19 mouse cellular contexts compared by ENCODE assay signal in genomic region chr15:98884106-98884505, GRCm38 (mm10). TPM values are rescaled to one million over a fixed set of nuclear protein-coding genes. Genes with fewer than 3 reads are reported as not detected.
"Had no signal": no experiment of that assay in that cellular context is flagged by ENCODE, and none has a peak within 500 bp of the region (broad histone marks: within the 10 kb centered on the region; RNA-seq: fewer than 3 reads in every experiment).

No protein-coding gene starts in this region.

- H3K4me2 ChIP-seq: limb, embryonic 13.5 days; liver, embryonic 15.5 days; lung, embryonic 14.5 days; midbrain, embryonic 12.5 days; midbrain, embryonic 15.5 days; neural tube, embryonic 12.5 days; neural tube, embryonic 15.5 days; stomach, embryonic 15.5 days had no signal

- ATAC-seq: lung, postnatal 0 days; midbrain, embryonic 15.5 days had no signal

- H3K9me3 ChIP-seq: limb, embryonic 10.5 days; limb, embryonic 13.5 days; liver, embryonic 15.5 days; midbrain, embryonic 12.5 days; midbrain, embryonic 15.5 days; neural tube, embryonic 12.5 days; neural tube, embryonic 15.5 days; stomach, embryonic 15.5 days had no signal

- H3K36me3 ChIP-seq: limb, embryonic 13.5 days; liver, embryonic 15.5 days; midbrain, embryonic 12.5 days; midbrain, embryonic 15.5 days; neural tube, embryonic 12.5 days; neural tube, embryonic 15.5 days; stomach, embryonic 15.5 days had no signal

- DNase-seq: layer of hippocampus, adult 9-11 months; lung, embryonic 14.5 days; right cerebral cortex, adult 18-20 months; right cerebral cortex, postnatal 14 days; right cerebral cortex, postnatal 4 days; spleen, adult 18-20 months; thymus, postnatal 36 days had no signal

- H3K9ac ChIP-seq: limb, embryonic 13.5 days; liver, embryonic 15.5 days; lung, embryonic 14.5 days; midbrain, embryonic 12.5 days; midbrain, embryonic 15.5 days; neural tube, embryonic 12.5 days; neural tube, embryonic 15.5 days; stomach, embryonic 15.5 days had no signal

- H3K27ac ChIP-seq: kidney, postnatal 0 days; layer of hippocampus, adult 2 months; limb, embryonic 10.5 days; limb, embryonic 13.5 days; liver, embryonic 15.5 days; macrophage; midbrain, embryonic 12.5 days; midbrain, embryonic 15.5 days; neural tube, embryonic 12.5 days; neural tube, embryonic 15.5 days; stomach, embryonic 15.5 days had no signal

- H3K4me3 ChIP-seq: layer of hippocampus, adult 2 months; limb, embryonic 10.5 days; limb, embryonic 13.5 days; liver, embryonic 15.5 days; midbrain, embryonic 12.5 days; midbrain, embryonic 15.5 days; neural tube, embryonic 12.5 days; neural tube, embryonic 15.5 days; stomach, embryonic 15.5 days had no signal

- H3K27me3 ChIP-seq: midbrain, embryonic 15.5 days; neural tube, embryonic 12.5 days; neural tube, embryonic 15.5 days; stomach, embryonic 15.5 days had no signal

RNA-seq across cellular contexts. Expression of gene Dhh, which starts 14.2 kb away (rescaled TPM):
- polyA plus RNA-seq: macrophage had no signal
